Mouse (Mus musculus) limb, embryonic 14.5 days (tissue): ENCODE results near the gene Col4a2. TPM values are rescaled to one million over a fixed set of nuclear protein-coding genes. Genes with fewer than 3 reads are reported as not detected.

Experiments used
- ATAC-seq: fragments of 200-750 bp; cut with Nextera tagmentation; 2 replicates; pipeline ENCODE4 v1.8.0; 2017; ENCODE audit warnings: low read depth, moderate number of reproducible peaks, moderate TSS enrichment; ENCODE audit not compliant: low FRiP score
- DNase-seq: peaks from one replicate; pipeline ENCODE4 v3.0.0-alpha.2; 2015; ENCODE audit warnings: low spot score
- H3K27ac ChIP-seq: fragments of 300-500 bp; sonication (generic); replicated peaks from 2 replicates; pipeline ENCODE4 v1.5.1; 2014; ENCODE audit warnings: low read depth, mild to moderate bottlenecking, low read length, moderate library complexity, mixed read lengths
- H3K27me3 ChIP-seq: fragments of 300-500 bp; sonication (generic); 2 replicates; pipeline ENCODE4 v1.6.1; 2014; ENCODE audit warnings: low read length, mixed read lengths; ENCODE audit not compliant: control insufficient read depth, insufficient read depth
- H3K36me3 ChIP-seq: fragments of 300-500 bp; sonication (generic); 2 replicates; pipeline ENCODE4 v1.6.1; 2014; ENCODE audit warnings: mild to moderate bottlenecking, low read length, moderate library complexity, mixed read lengths; ENCODE audit not compliant: control insufficient read depth, insufficient read depth
- H3K4me1 ChIP-seq: fragments of 300-500 bp; sonication (generic); 2 replicates; pipeline ENCODE4 v1.6.1; 2014; ENCODE audit warnings: antibody characterized with exemption, low read length, mixed read lengths; ENCODE audit not compliant: control insufficient read depth, insufficient read depth
- H3K4me2 ChIP-seq: fragments of 300-500 bp; sonication (generic); replicated peaks from 2 replicates; pipeline ENCODE4 v1.6.1; 2014; ENCODE audit warnings: low read depth, mild to moderate bottlenecking, low read length, moderate library complexity; ENCODE audit not compliant: severe bottlenecking
- H3K4me3 ChIP-seq: fragments of 300-500 bp; sonication (generic); replicated peaks from 2 replicates; pipeline ENCODE4 v1.5.1; 2014; ENCODE audit warnings: low read length
- H3K9ac ChIP-seq: fragments of 300-500 bp; sonication (generic); 2 replicates; pipeline ENCODE4 v1.6.1; 2014; ENCODE audit warnings: mild to moderate bottlenecking, low read depth, low read length, moderate library complexity; ENCODE audit not compliant: severe bottlenecking
- H3K9me3 ChIP-seq: fragments of 300-500 bp; sonication (generic); 2 replicates; pipeline ENCODE4 v1.6.1; 2016; ENCODE audit warnings: low read length; ENCODE audit not compliant: control insufficient read depth
- POLR2A ChIP-seq: fragments of 200-500 bp; IDR thresholded peaks from 2 replicates; pipeline ENCODE4 v1.8.0; 2012; ENCODE audit warnings: inconsistent platforms, mild to moderate bottlenecking, moderate library complexity, borderline replicate concordance; ENCODE audit not compliant: insufficient read depth, insufficient read length; ENCODE audit errors: extremely low read depth
- WGBS: fragments of 180-500 bp; shearing (Covaris S2); extraction: QIAGEN DNeasy Blood & Tissue Kit; methylation state at CpG from one replicate; pipeline ENCODE4 v1.1.7; 2014; 5-methylcytosine and 5-hydroxymethylcytosine counted together
- polyA plus RNA-seq, 2 experiments: library from polyadenylated mRNA; depleted of rRNA in 1 of 2; stranded (reverse) in 1 of 2; unstranded in 1 of 2; fragments of >200 nt; fragmentation: Nextera tagmentation in 1 of 2; extraction: Ambion mirVana in 1 of 2; gene quantifications; 2 replicates each; pipeline versions ENCODE4 v1.2.1 to v1.2.3; 2012 to 2014

The Col4a2 gene
- polyA plus RNA-seq, 2 experiments, result 76.4 to 89.0 TPM

GRCm38 (mm10) chr8:11310049-11310448 lies 2.6 kb upstream of the Col4a2 start:
- Histone ChIP-seq H3K27ac (no peak overlapping the region), H3K4me2 (peak overlapping the region; percentile 8; the same call in 1 of the 2 replicates), H3K27me3 (no peaks in the 10 kb centered on the region), H3K9me3 (no peaks in the 10 kb centered on the region), H3K4me1 (peaks cover 17% of the 10 kb centered on the region), H3K9ac (no peak overlapping the region), H3K4me3 (peak overlapping the region; percentile 9; the same call in 1 of the 2 replicates), H3K36me3 (no peaks in the 10 kb centered on the region)
- ATAC-seq (no peak), DNase-seq (no peak)
- 76% methylated on average over 2 of the region's 2 CpGs for WGBS
- TF ChIP-seq POLR2A, result no peak

GRCm38 (mm10) chr8:11311681-11312348 lies 790 bp upstream of the Col4a2 start:
- H3K4me3 ChIP-seq, result peak overlapping the region; percentile 73
- no peak for TF ChIP-seq POLR2A
- WGBS, result 2% methylated on average over 27 of the region's 34 CpGs
- ATAC-seq (peak; percentile 28), DNase-seq (peak; percentile 56)
- H3K36me3 ChIP-seq, result 0 out of 2 replicates have a peak, but pooled peaks cover 1% of the 10 kb centered on the region
- peak overlapping the region; percentile 87 for H3K27ac ChIP-seq
- peaks cover 17% of the 10 kb centered on the region for H3K4me1 ChIP-seq
- peak overlapping the region; percentile 93 for H3K4me2 ChIP-seq
- no peaks in the 10 kb centered on the region for H3K9me3 ChIP-seq
- H3K9ac ChIP-seq, result peak overlapping the region; percentile 89
- H3K27me3 ChIP-seq, result no peaks in the 10 kb centered on the region

GRCm38 (mm10) chr8:11313176-11314111 lies 839 bp downstream of the Col4a2 start:
- peak overlapping the region; percentile 93 for H3K4me2 ChIP-seq
- TF ChIP-seq POLR2A, result no peak
- no peaks in the 10 kb centered on the region for H3K27me3 ChIP-seq
- H3K36me3 ChIP-seq, result 0 out of 2 replicates have a peak, but pooled peaks cover 4% of the 10 kb centered on the region
- DNase-seq (peak; percentile 16), ATAC-seq (no peak; the same call in 1 of the 2 replicates)
- H3K4me1 ChIP-seq, result peaks cover 17% of the 10 kb centered on the region
- peak overlapping the region; percentile 89 for H3K9ac ChIP-seq
- H3K9me3 ChIP-seq, result no peaks in the 10 kb centered on the region
- WGBS, result 2% methylated on average over 45 of the region's 45 CpGs
- peak overlapping the region; percentile 73 for H3K4me3 ChIP-seq
- H3K27ac ChIP-seq, result peak overlapping the region; percentile 87; the same call in 1 of the 2 replicates

DNA sequence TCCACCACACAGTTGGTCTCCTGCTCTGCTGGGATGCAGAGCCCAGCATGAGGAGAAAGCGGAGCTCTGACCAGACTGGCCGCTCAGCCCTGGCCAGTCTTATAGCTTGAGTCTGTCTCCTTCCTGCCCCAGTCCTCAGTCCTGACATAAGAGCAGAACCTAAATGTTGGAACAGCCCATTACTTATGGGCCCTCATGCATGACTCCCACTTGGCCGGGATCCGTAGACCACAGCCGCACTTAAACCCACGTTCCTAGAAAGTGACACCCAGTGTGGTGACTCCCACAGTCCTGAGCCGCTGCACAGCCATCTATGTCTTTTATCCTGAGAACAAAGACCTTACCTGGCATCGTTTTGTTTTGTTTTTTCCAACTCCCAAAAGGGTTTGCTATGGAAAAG lies 2.0 kb downstream of the Col4a2 start:
- Histone ChIP-seq H3K27ac (no peak overlapping the region), H3K9me3 (no peaks in the 10 kb centered on the region), H3K4me2 (peak overlapping the region; percentile 93; the same call in 1 of the 2 replicates), H3K4me1 (peaks cover 17% of the 10 kb centered on the region), H3K9ac (0 out of 2 replicates have a peak overlapping the region, but pooled peaks have one; percentile 89), H3K4me3 (peak overlapping the region; percentile 73; the same call in 1 of the 2 replicates), H3K27me3 (no peaks in the 10 kb centered on the region), H3K36me3 (0 out of 2 replicates have a peak, but pooled peaks cover 6% of the 10 kb centered on the region)
- WGBS, result 78% methylated on average over 8 of the region's 8 CpGs
- no peak for ATAC-seq
- no peak for TF ChIP-seq POLR2A
- DNase-seq, result no peak
